Comparison of ENCODE assay signal across 23 mouse cellular contexts in the genomic region with DNA sequence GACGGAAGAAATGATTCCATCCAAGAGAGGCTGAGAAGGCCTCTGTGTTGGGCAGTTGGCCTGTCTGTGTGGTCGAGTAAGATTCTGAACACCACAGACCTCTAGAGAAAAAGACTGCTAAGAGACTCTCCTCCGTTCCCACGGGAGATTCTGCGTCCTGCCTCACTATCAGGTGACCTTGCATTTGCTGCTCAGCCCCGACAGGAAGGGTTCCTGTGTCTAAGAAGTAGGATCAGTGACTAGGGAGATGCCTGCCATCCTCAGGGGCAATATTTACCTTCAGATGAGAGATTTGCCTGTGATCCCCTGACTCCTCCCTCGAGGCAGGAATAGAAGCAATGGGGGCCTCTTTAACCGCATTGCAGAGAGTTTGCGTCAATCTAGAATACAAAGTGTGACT.
"Had no signal": no experiment of that assay in that cellular context is flagged by ENCODE, and none has a peak within 500 bp of the region (broad histone marks: within the 10 kb centered on the region; RNA-seq: fewer than 3 reads in every experiment).

No protein-coding gene starts in this region.

- H3K4me2 ChIP-seq: heart, embryonic 11.5 days; heart, embryonic 13.5 days; heart, embryonic 15.5 days; hindbrain, embryonic 13.5 days; hindbrain, embryonic 15.5 days; kidney, embryonic 15.5 days; limb, embryonic 12.5 days; liver, embryonic 11.5 days had no signal

- H3K27ac ChIP-seq: heart, adult 2 months; heart, embryonic 13.5 days; heart, embryonic 15.5 days; hindbrain, embryonic 13.5 days; hindbrain, embryonic 15.5 days; hindbrain, postnatal 0 days; kidney, embryonic 15.5 days; kidney, postnatal 0 days; left cerebral cortex, adult 2 months; limb, embryonic 10.5 days; limb, embryonic 12.5 days had no signal

- ATAC-seq: hindbrain, postnatal 0 days; intestine, embryonic 16.5 days had no signal

- H3K27me3 ChIP-seq: heart, embryonic 13.5 days; heart, embryonic 15.5 days; hindbrain, embryonic 13.5 days; hindbrain, embryonic 15.5 days; kidney, embryonic 15.5 days; limb, embryonic 12.5 days had no signal

- H3K36me3 ChIP-seq: heart, embryonic 13.5 days; heart, embryonic 15.5 days; hindbrain, embryonic 13.5 days; hindbrain, embryonic 15.5 days; kidney, embryonic 15.5 days; limb, embryonic 10.5 days; limb, embryonic 12.5 days had no signal

- H3K9ac ChIP-seq: heart, embryonic 13.5 days; heart, embryonic 15.5 days; hindbrain, embryonic 13.5 days; hindbrain, embryonic 15.5 days; kidney, embryonic 15.5 days; limb, embryonic 12.5 days had no signal

- DNase-seq: gastrocnemius, postnatal 14 days; gastrocnemius, postnatal 36 days; heart, adult 2 months; heart, postnatal 14 days; heart, postnatal 36 days; kidney, adult 11 months; kidney, adult 9 months; kidney, postnatal 14 days; kidney, postnatal 36 days; liver had no signal

- H3K4me1 ChIP-seq: heart, embryonic 13.5 days; heart, embryonic 15.5 days; hindbrain, embryonic 15.5 days had no signal

- H3K9me3 ChIP-seq: heart, embryonic 13.5 days; heart, embryonic 15.5 days; hindbrain, embryonic 15.5 days; kidney, embryonic 15.5 days; limb, embryonic 10.5 days had no signal

- H3K4me3 ChIP-seq: heart, adult 2 months; heart, embryonic 13.5 days; heart, embryonic 15.5 days; hindbrain, embryonic 13.5 days; hindbrain, embryonic 15.5 days; kidney, embryonic 15.5 days; left cerebral cortex, adult 2 months; limb, embryonic 10.5 days; limb, embryonic 12.5 days had no signal
